Mouse (Mus musculus) heart, embryonic 13.5 days (tissue): ENCODE measurements at regions not wholly inside any gene's neighbourhood (a gene's known extent, or its start where the extent isn't known, plus 50 kb on each side); places are given as distances from the start of the nearest gene placed in this dataset.

Source experiments
- ATAC-seq: fragments of 200-750 bp; cut with Nextera tagmentation; 2 replicates; pipeline ENCODE4 v1.8.0; 2017; ENCODE audit warnings: moderate TSS enrichment; ENCODE audit not compliant: insufficient number of reproducible peaks, low FRiP score, low TSS enrichment; ENCODE audit errors: extremely low read depth
- H3K27ac ChIP-seq: fragments of 300-500 bp; sonication (generic); replicated peaks from 2 replicates; pipeline ENCODE4 v1.5.1; 2015; ENCODE audit warnings: moderate library complexity, mild to moderate bottlenecking, inconsistent platforms
- H3K27me3 ChIP-seq: fragments of 300-500 bp; sonication (generic); replicated peaks from 2 replicates; pipeline ENCODE4 v1.6.1; 2015; ENCODE audit warnings: mild to moderate bottlenecking, inconsistent platforms
- H3K36me3 ChIP-seq: fragments of 300-500 bp; sonication (generic); 2 replicates; pipeline ENCODE4 v1.6.1; 2015; ENCODE audit warnings: mild to moderate bottlenecking, inconsistent platforms
- H3K4me1 ChIP-seq: fragments of 300-500 bp; sonication (generic); 2 replicates; pipeline ENCODE4 v1.6.1; 2015; ENCODE audit warnings: inconsistent platforms
- H3K4me2 ChIP-seq: fragments of 300-500 bp; sonication (generic); 2 replicates; pipeline ENCODE4 v1.6.1; 2015; ENCODE audit warnings: inconsistent platforms, mild to moderate bottlenecking, moderate library complexity
- H3K4me3 ChIP-seq: fragments of 300-500 bp; sonication (generic); 2 replicates; pipeline ENCODE4 v1.5.1; 2015; ENCODE audit warnings: moderate library complexity, mild to moderate bottlenecking, inconsistent platforms
- H3K9ac ChIP-seq: fragments of 300-500 bp; sonication (generic); 2 replicates; pipeline ENCODE4 v1.6.1; 2015; ENCODE audit warnings: inconsistent platforms, mild to moderate bottlenecking, moderate library complexity
- H3K9me3 ChIP-seq: fragments of 300-500 bp; sonication (generic); 2 replicates; pipeline ENCODE4 v1.6.1; 2016; ENCODE audit warnings: inconsistent platforms
- WGBS: fragments of 180-500 bp; shearing (Covaris S2); methylation state at CpG from one replicate; pipeline ENCODE4 v1.1.7; 2015; ENCODE audit warnings: mixed read lengths; 5-methylcytosine and 5-hydroxymethylcytosine counted together

GRCm38 (mm10) chr13:47413261-47413660 lies 290.8 kb downstream of the Rnf144b start:
- ATAC-seq = no peak
- WGBS = 85% methylated on average over 3 of the region's 3 CpGs
- H3K4me1 ChIP-seq = no peaks in the 10 kb centered on the region
- no peak overlapping the region for H3K4me2 ChIP-seq
- no peak overlapping the region for H3K4me3 ChIP-seq
- H3K9ac ChIP-seq = no peak overlapping the region
- no peaks in the 10 kb centered on the region for H3K36me3 ChIP-seq
- H3K27ac ChIP-seq = no peak overlapping the region
- no peaks in the 10 kb centered on the region for H3K9me3 ChIP-seq
- H3K27me3 ChIP-seq = no peaks in the 10 kb centered on the region

- 78% methylated on average over 9 of the region's 9 CpGs for WGBS
- no peaks in the 10 kb centered on the region for H3K4me1 ChIP-seq
- no peak overlapping the region for H3K4me3 ChIP-seq
- no peak overlapping the region for H3K9ac ChIP-seq
- ATAC-seq = no peak
- no peaks in the 10 kb centered on the region for H3K9me3 ChIP-seq
- no peaks in the 10 kb centered on the region for H3K27me3 ChIP-seq
- no peak overlapping the region for H3K27ac ChIP-seq
- no peaks in the 10 kb centered on the region for H3K36me3 ChIP-seq
- no peak overlapping the region for H3K4me2 ChIP-seq
Measured at GRCm38 (mm10) chr13:47413940-47414339, 291.5 kb downstream of the Rnf144b start.

GRCm38 (mm10) chr13:47429856-47430365 lies 307.5 kb downstream of the Rnf144b start:
- Histone ChIP-seq H3K9me3 (no peaks in the 10 kb centered on the region), H3K4me3 (no peak overlapping the region), H3K9ac (no peak overlapping the region), H3K4me2 (no peak overlapping the region), H3K36me3 (no peaks in the 10 kb centered on the region), H3K27me3 (no peaks in the 10 kb centered on the region), H3K4me1 (no peaks in the 10 kb centered on the region), H3K27ac (no peak overlapping the region)
- 61% methylated on average over 8 of the region's 8 CpGs for WGBS
- no peak for ATAC-seq

GRCm38 (mm10) chr13:47430409-47430808 lies 308.0 kb downstream of the Rnf144b start:
- no peak for ATAC-seq
- no peaks in the 10 kb centered on the region for H3K36me3 ChIP-seq
- no peak overlapping the region for H3K4me2 ChIP-seq
- 71% methylated on average over 9 of the region's 9 CpGs for WGBS
- H3K4me1 ChIP-seq = no peaks in the 10 kb centered on the region
- no peak overlapping the region for H3K27ac ChIP-seq
- no peaks in the 10 kb centered on the region for H3K27me3 ChIP-seq
- H3K9me3 ChIP-seq = no peaks in the 10 kb centered on the region
- H3K9ac ChIP-seq = no peak overlapping the region
- no peak overlapping the region for H3K4me3 ChIP-seq

- no peak overlapping the region for H3K9ac ChIP-seq
- no peak overlapping the region for H3K4me3 ChIP-seq
- no peaks in the 10 kb centered on the region for H3K9me3 ChIP-seq
- no peaks in the 10 kb centered on the region for H3K4me1 ChIP-seq
- H3K36me3 ChIP-seq = no peaks in the 10 kb centered on the region
- no peaks in the 10 kb centered on the region for H3K27me3 ChIP-seq
- no peak overlapping the region for H3K27ac ChIP-seq
- 76% methylated on average over 7 of the region's 7 CpGs for WGBS
- ATAC-seq = no peak
- no peak overlapping the region for H3K4me2 ChIP-seq
Measured at GRCm38 (mm10) chr13:47435631-47436030, 313.2 kb downstream of the Rnf144b start.

DNA sequence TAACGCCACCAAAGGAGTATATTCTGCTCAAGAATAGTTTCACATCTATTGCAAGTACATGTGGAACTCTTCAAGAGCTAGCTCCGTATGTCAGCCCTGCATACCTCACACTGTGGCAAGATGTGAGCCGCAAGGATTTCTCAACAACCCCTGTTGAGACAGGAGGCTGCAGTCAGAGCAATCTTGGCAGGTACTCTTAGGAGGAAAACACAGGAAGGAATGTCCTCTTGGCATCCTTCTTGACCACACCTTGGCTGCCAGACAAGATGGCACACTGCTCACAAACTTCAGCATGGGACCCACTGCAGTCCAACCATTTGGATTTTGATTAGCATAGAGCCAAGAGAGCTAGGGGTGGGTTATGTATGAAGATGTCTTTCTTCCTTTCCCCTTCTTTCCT lies 322.4 kb downstream of the Rnf144b start:
- no peak overlapping the region for H3K4me3 ChIP-seq
- WGBS = 73% methylated on average over 3 of the region's 3 CpGs
- no peak overlapping the region for H3K4me2 ChIP-seq
- H3K36me3 ChIP-seq = no peaks in the 10 kb centered on the region
- H3K27ac ChIP-seq = no peak overlapping the region
- no peak overlapping the region for H3K9ac ChIP-seq
- no peak for ATAC-seq
- no peaks in the 10 kb centered on the region for H3K4me1 ChIP-seq
- no peaks in the 10 kb centered on the region for H3K9me3 ChIP-seq
- no peaks in the 10 kb centered on the region for H3K27me3 ChIP-seq

DNA sequence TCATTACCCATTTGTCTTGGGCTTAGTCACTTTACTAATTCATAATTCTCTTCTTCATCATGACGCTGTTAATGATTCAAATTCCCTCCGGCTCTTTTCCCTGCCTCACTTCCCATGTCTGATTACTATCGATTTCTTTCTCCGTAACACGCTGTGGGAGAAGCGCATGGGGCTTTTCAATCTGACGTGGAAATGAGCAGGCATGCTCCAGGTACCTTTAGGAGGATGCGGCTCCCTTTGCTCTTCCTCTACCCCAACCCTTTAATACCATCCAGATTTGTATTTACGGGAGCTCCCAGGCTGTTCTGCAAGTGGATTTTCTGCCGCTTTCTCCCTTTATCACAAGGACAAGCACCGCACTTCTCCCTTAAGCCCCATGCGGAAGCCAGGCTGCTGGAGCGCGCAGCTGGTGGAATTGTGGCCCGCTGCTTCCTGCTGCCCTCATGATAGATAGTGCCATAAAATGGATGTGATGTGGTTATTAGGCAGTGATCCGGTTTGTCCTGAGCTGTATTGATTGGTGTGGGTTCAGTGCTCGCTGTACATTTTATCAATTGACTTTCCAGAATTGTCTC lies 329.8 kb downstream of the Rnf144b start:
- WGBS = 78% methylated on average over 17 of the region's 17 CpGs
- no peak overlapping the region for H3K27ac ChIP-seq
- no peaks in the 10 kb centered on the region for H3K27me3 ChIP-seq
- no peaks in the 10 kb centered on the region for H3K9me3 ChIP-seq
- ATAC-seq = no peak
- H3K9ac ChIP-seq = no peak overlapping the region
- no peaks in the 10 kb centered on the region for H3K4me1 ChIP-seq
- no peak overlapping the region for H3K4me2 ChIP-seq
- H3K4me3 ChIP-seq = no peak overlapping the region
- H3K36me3 ChIP-seq = no peaks in the 10 kb centered on the region

- H3K4me3 ChIP-seq = no peak overlapping the region
- H3K36me3 ChIP-seq = no peaks in the 10 kb centered on the region
- no peaks in the 10 kb centered on the region for H3K9me3 ChIP-seq
- no peak overlapping the region for H3K9ac ChIP-seq
- no peak for ATAC-seq
- H3K4me1 ChIP-seq = no peaks in the 10 kb centered on the region
- 80% methylated on average over 8 of the region's 8 CpGs for WGBS
- no peak overlapping the region for H3K4me2 ChIP-seq
- H3K27me3 ChIP-seq = no peaks in the 10 kb centered on the region
- H3K27ac ChIP-seq = no peak overlapping the region
Measured at GRCm38 (mm10) chr13:47462148-47462547, 339.7 kb downstream of the Rnf144b start.

DNA sequence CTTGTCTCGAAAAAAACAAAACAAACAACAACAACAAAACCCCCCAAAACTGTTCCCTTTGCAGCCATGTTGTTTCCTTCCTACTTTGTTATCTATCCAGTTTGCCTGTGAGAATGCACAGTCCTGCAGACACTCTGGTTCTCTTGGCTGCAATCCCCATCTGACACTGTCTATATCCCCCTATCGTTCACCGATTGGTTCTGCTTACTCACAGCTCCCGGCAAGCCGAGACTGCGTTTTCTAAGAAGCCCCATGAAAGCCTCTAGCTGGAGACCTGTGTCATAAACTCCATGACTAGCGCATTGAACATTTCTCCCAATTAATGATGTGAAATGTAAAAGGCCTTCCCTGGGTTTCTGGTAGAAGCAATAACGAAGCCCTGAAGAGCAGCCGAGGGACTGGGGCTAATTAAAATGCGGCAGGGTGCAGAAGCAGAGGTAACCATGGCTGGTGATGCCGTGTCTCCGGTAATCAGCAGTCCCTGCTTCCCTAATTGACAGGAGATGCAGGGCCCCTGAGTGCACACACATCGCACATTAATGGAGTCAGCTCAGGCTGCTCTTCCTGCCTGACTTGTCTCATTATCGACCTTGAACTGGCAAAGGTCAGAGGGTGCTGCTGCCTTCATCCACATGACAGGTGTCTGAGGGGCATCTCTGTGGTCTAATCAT lies 349.2 kb downstream of the Rnf144b start:
- no peak overlapping the region for H3K9ac ChIP-seq
- H3K27ac ChIP-seq = no peak overlapping the region
- no peak overlapping the region for H3K4me3 ChIP-seq
- no peak for ATAC-seq
- H3K36me3 ChIP-seq = no peaks in the 10 kb centered on the region
- WGBS = 72% methylated on average over 14 of the region's 14 CpGs
- no peaks in the 10 kb centered on the region for H3K4me1 ChIP-seq
- no peaks in the 10 kb centered on the region for H3K27me3 ChIP-seq
- no peak overlapping the region for H3K4me2 ChIP-seq
- H3K9me3 ChIP-seq = no peaks in the 10 kb centered on the region

DNA sequence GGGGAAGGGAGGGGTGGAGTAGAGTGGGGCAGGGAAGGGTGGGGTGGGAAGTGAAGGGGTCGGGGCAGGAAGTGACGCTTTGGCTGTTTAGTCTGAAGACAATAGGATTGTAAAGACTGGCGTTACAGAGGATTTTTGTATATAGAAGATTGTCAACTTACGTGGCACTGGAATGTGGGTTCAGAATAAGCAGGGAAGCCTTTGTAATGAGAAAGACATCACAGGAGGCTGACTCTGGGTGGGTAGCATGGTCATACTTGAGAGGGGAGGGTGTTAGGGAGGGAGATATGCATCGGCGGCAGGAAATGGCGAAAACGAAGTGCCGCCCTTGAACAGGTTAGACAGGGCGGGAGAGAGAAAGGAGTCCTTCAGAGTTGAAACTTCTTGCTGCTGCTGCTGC lies 357.7 kb downstream of the Rnf144b start:
- Histone ChIP-seq H3K9ac (no peak overlapping the region), H3K27ac (no peak overlapping the region), H3K9me3 (no peaks in the 10 kb centered on the region), H3K4me3 (no peak overlapping the region), H3K4me2 (no peak overlapping the region), H3K4me1 (no peaks in the 10 kb centered on the region), H3K27me3 (no peaks in the 10 kb centered on the region), H3K36me3 (no peaks in the 10 kb centered on the region)
- 65% methylated on average over 10 of the region's 10 CpGs for WGBS
- no peak for ATAC-seq

DNA sequence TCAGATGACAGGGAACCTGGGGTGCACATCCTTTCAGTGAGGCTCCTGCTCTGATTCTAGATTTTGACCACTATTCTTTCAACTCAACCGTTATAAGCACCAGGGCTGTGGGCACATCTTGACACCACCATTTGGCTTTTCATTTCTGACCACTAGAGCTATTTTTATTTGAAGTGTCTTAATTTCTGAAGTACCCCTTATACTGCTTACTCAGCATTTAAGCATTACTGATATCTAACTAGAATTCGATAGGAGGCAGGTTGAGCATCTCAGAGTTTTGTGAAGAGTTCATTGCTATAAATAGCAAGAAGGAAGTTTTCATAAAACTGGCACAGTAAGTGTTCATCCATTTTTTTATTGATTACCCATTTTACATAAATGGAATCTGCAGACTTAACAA lies 362.4 kb downstream of the Rnf144b start:
- Histone ChIP-seq H3K27ac (no peak overlapping the region), H3K27me3 (no peaks in the 10 kb centered on the region), H3K9ac (no peak overlapping the region), H3K4me2 (no peak overlapping the region), H3K4me3 (no peak overlapping the region), H3K9me3 (no peaks in the 10 kb centered on the region), H3K36me3 (no peaks in the 10 kb centered on the region), H3K4me1 (no peaks in the 10 kb centered on the region)
- no peak for ATAC-seq
- 74% methylated on average over 2 of the region's 2 CpGs for WGBS

GRCm38 (mm10) chr13:47486111-47486510 lies 363.7 kb downstream of the Rnf144b start:
- no peak overlapping the region for H3K27ac ChIP-seq
- H3K36me3 ChIP-seq = no peaks in the 10 kb centered on the region

More at GRCm38 (mm10) chr13:47486111-47486510, 363.7 kb downstream of the Rnf144b start:
- H3K27me3 ChIP-seq = no peaks in the 10 kb centered on the region
- H3K9me3 ChIP-seq = no peaks in the 10 kb centered on the region
- H3K4me2 ChIP-seq = no peak overlapping the region
- H3K4me1 ChIP-seq = no peaks in the 10 kb centered on the region
- no peak overlapping the region for H3K4me3 ChIP-seq
- no peak for ATAC-seq
- H3K9ac ChIP-seq = no peak overlapping the region
